Comparison of ENCODE assay signal across 15 mouse cellular contexts in the genomic region with DNA sequence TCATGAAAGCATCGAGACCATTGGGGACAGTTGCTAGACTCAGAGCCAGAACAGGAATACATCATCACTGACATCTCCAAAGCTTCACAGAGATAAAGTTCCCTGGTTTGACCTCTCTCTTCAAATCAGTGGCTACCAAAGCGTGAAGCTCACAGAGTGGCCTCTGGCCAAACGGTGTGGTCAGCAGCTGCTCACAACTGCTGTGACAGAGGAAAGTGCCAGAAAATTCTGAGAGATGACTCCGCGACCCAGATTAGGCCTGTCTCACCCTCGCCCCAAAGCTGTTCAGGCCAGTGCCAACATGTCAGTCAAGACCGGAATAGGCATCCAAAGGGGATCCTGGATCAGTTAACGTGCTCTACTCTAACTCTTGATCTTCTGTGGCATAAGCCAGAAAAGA.
DNase-seq lines count a peak whose midpoint lies in the region; ATAC-seq lines count a peak whose summit lies in the region.
"Had no signal": no experiment of that assay in that cellular context is flagged by ENCODE, and none has a peak within 500 bp of the region (broad histone marks: within the 10 kb centered on the region; RNA-seq: fewer than 3 reads in every experiment).

No protein-coding gene starts in this region.

- H3K4me2 ChIP-seq in forebrain, embryonic 14.5 days (ENCODE audit: low read length): no peak overlapping the region
- H3K4me2 ChIP-seq: heart, embryonic 13.5 days; liver, embryonic 13.5 days; midbrain, embryonic 15.5 days had no signal

- ATAC-seq in forebrain, embryonic 14.5 days: no peak
- ATAC-seq: hindbrain, embryonic 16.5 days; midbrain, embryonic 15.5 days had no signal

- peaks cover 25% of the 10 kb centered on the region; the same call in 1 of the 2 replicates for H3K4me1 ChIP-seq in heart, embryonic 10.5 days
- no peaks in the 10 kb centered on the region for H3K4me1 ChIP-seq in forebrain, embryonic 14.5 days (ENCODE audit: control insufficient read depth, insufficient read depth, low read length)
- H3K4me1 ChIP-seq: liver, embryonic 13.5 days; midbrain, embryonic 15.5 days had no signal

- 84% methylated on average over 8 of the region's 8 CpGs for WGBS in heart, embryonic 10.5 days
- 90% methylated on average over 8 of the region's 8 CpGs for WGBS in forebrain, embryonic 14.5 days

- no peak overlapping the region for H3K27ac ChIP-seq in heart, embryonic 10.5 days
- H3K27ac ChIP-seq in forebrain, embryonic 14.5 days (ENCODE audit: low read depth, low read length): no peak overlapping the region
- H3K27ac ChIP-seq: heart, embryonic 13.5 days; limb, embryonic 10.5 days; liver, embryonic 13.5 days; midbrain, embryonic 15.5 days had no signal

- H3K36me3 ChIP-seq in heart, embryonic 10.5 days: no peaks in the 10 kb centered on the region
- no peaks in the 10 kb centered on the region for H3K36me3 ChIP-seq in forebrain, embryonic 14.5 days (ENCODE audit: control insufficient read depth, insufficient read depth, low read length)
- H3K36me3 ChIP-seq: heart, embryonic 13.5 days; limb, embryonic 10.5 days; liver, embryonic 13.5 days; midbrain, embryonic 15.5 days had no signal

- intact Hi-C loops in heart, postnatal 25 days (cut with DNase I): no loop called here

- no peak overlapping the region for H3K9ac ChIP-seq in forebrain, embryonic 14.5 days (ENCODE audit: low read length)
- H3K9ac ChIP-seq: heart, embryonic 13.5 days; liver, embryonic 13.5 days; midbrain, embryonic 15.5 days had no signal

- peak; percentile 93 for DNase-seq in heart, adult 11 months
- DNase-seq in heart, embryonic 10.5 days (ENCODE audit: low spot score): no peak
- DNase-seq in retina, postnatal 1 day: peak; percentile 14
- no peak for DNase-seq in retina, embryonic 14.5 days (ENCODE audit: low spot score)
- DNase-seq in heart, postnatal 25 days (ENCODE audit: low spot score): peak; percentile 3
- no peak for DNase-seq in right cerebral cortex, adult 2 months (ENCODE audit: low spot score in 2 of 2)
- DNase-seq in forebrain, embryonic 14.5 days (ENCODE audit: low spot score): no peak
- DNase-seq: cerebellum, adult 18-20 months; kidney, adult 8-10 months; liver, embryonic 13.5 days; thymus, postnatal 4 days had no signal

- no peaks in the 10 kb centered on the region for H3K27me3 ChIP-seq in heart, embryonic 10.5 days (ENCODE audit: insufficient read depth, poor library complexity, severe bottlenecking)
- H3K27me3 ChIP-seq in forebrain, embryonic 14.5 days (replicated peaks; ENCODE audit: control insufficient read depth, insufficient read depth, low read length): no peaks in the 10 kb centered on the region
- H3K27me3 ChIP-seq: heart, embryonic 13.5 days; liver, embryonic 13.5 days; midbrain, embryonic 15.5 days had no signal

- no peaks in the 10 kb centered on the region for H3K9me3 ChIP-seq in heart, embryonic 10.5 days
- H3K9me3 ChIP-seq in forebrain, embryonic 14.5 days (replicated peaks; ENCODE audit: control insufficient read depth, low read length): no peaks in the 10 kb centered on the region
- H3K9me3 ChIP-seq: heart, embryonic 13.5 days; limb, embryonic 10.5 days; liver, embryonic 13.5 days; midbrain, embryonic 15.5 days had no signal

- no peak overlapping the region for H3K4me3 ChIP-seq in heart, embryonic 10.5 days
- no peak overlapping the region for H3K4me3 ChIP-seq in forebrain, embryonic 14.5 days (ENCODE audit: low read depth, low read length)
- H3K4me3 ChIP-seq: heart, embryonic 13.5 days; limb, embryonic 10.5 days; liver, embryonic 13.5 days; midbrain, embryonic 15.5 days had no signal

Comparison
In these comparisons a context has a peak if more than half of its experiments do, and no peak if none do; other contexts are left out.
1. DNase-seq: peak in heart, adult 11 months (single experiment), retina, postnatal 1 day (single experiment) and heart, postnatal 25 days (single experiment); none in heart, embryonic 10.5 days (single experiment), retina, embryonic 14.5 days (single experiment), right cerebral cortex, adult 2 months (0 of 2) and forebrain, embryonic 14.5 days (single experiment).